Mouse (Mus musculus) brown adipose tissue, adult 24 weeks (tissue): Measurements from ENCODE around the gene Cfi. TPM values are rescaled to one million over a fixed set of nuclear protein-coding genes. Genes with fewer than 3 reads are reported as not detected.

ENCODE experiments used
- H3K27ac ChIP-seq: fragments of 200-500 bp; replicated peaks from 2 replicates; pipeline ENCODE4 v1.5.1; 2012; ENCODE audit warnings: low read depth, mild to moderate bottlenecking, low read length
- H3K4me1 ChIP-seq: fragments of 200-500 bp; 2 replicates; pipeline ENCODE4 v1.6.1; 2012; ENCODE audit warnings: low read length, mixed read lengths; ENCODE audit not compliant: control insufficient read depth, insufficient read depth, insufficient read length
- H3K4me3 ChIP-seq: fragments of 200-500 bp; 2 replicates; pipeline ENCODE4 v1.5.1; 2012; ENCODE audit warnings: low read depth, mild to moderate bottlenecking, low read length, moderate library complexity; ENCODE audit not compliant: insufficient read depth
- polyA plus RNA-seq: library from polyadenylated mRNA; stranded (reverse); fragments of >200 nt; gene quantifications from 2 replicates; pipeline ENCODE4 v1.2.4, GENCODE M21; 2012; ENCODE audit not compliant: missing spikeins, insufficient read depth, insufficient read length

Cfi gene
- polyA plus RNA-seq, 1 experiment: not detected

GRCm38 (mm10) chr3:129892003-129892402, 56.3 kb downstream of the Cfi start:
- Histone ChIP-seq H3K4me3 (no peak overlapping the region), H3K27ac (no peak overlapping the region), H3K4me1 (no peaks in the 10 kb centered on the region)

GRCm38 (mm10) chr3:129893143-129893542, 57.5 kb downstream of the Cfi start:
- Histone ChIP-seq H3K27ac (no peak overlapping the region), H3K4me3 (no peak overlapping the region), H3K4me1 (no peaks in the 10 kb centered on the region)

GRCm38 (mm10) chr3:129896591-129896990, 60.9 kb downstream of the Cfi start:
- Histone ChIP-seq H3K27ac (no peak overlapping the region), H3K4me3 (no peak overlapping the region), H3K4me1 (no peaks in the 10 kb centered on the region)

GRCm38 (mm10) chr3:129898886-129899285, 63.2 kb downstream of the Cfi start:
- Histone ChIP-seq H3K4me3 (no peak overlapping the region), H3K4me1 (peaks cover 6% of the 10 kb centered on the region; the same call in 1 of the 2 replicates), H3K27ac (no peak overlapping the region)

- Histone ChIP-seq H3K4me3 (peak within 1 kb of the TSS; percentile 96), H3K4me1 (peaks cover 6% of the 10 kb centered on the region; the same call in 1 of the 2 replicates), H3K27ac (peak within 1 kb of the TSS; percentile 47; the same call in 1 of the 2 replicates)
Observed at GRCm38 (mm10) chr3:129901271-129901809, 65.7 kb downstream of the Cfi start, which contains the start of gene Casp6. Gene Casp6, plus strand, starts transcription at chr3:129901425.

- H3K4me1 ChIP-seq: peaks cover 6% of the 10 kb centered on the region; the same call in 1 of the 2 replicates
- no peak overlapping the region for H3K27ac ChIP-seq
- no peak overlapping the region for H3K4me3 ChIP-seq
Observed at GRCm38 (mm10) chr3:129903369-129903768, 67.7 kb downstream of the Cfi start.

- Histone ChIP-seq H3K4me1 (peaks cover 6% of the 10 kb centered on the region; the same call in 1 of the 2 replicates), H3K4me3 (no peak overlapping the region), H3K27ac (no peak overlapping the region)
Observed at GRCm38 (mm10) chr3:129903866-129904265, 68.2 kb downstream of the Cfi start.

GRCm38 (mm10) chr3:129904381-129905132, 68.9 kb downstream of the Cfi start:
- Histone ChIP-seq H3K27ac (no peak overlapping the region), H3K4me1 (peaks cover 6% of the 10 kb centered on the region; the same call in 1 of the 2 replicates), H3K4me3 (no peak overlapping the region)

- H3K4me3 ChIP-seq: no peak overlapping the region
- no peaks in the 10 kb centered on the region for H3K4me1 ChIP-seq
- H3K27ac ChIP-seq: no peak overlapping the region
Observed at GRCm38 (mm10) chr3:129912025-129912424, 76.3 kb downstream of the Cfi start.

GRCm38 (mm10) chr3:129913241-129913640, 77.6 kb downstream of the Cfi start:
- H3K4me1 ChIP-seq: no peaks in the 10 kb centered on the region
- H3K4me3 ChIP-seq: no peak overlapping the region
- H3K27ac ChIP-seq: no peak overlapping the region

- Histone ChIP-seq H3K27ac (no peak overlapping the region), H3K4me3 (no peak overlapping the region), H3K4me1 (no peaks in the 10 kb centered on the region)
Observed at GRCm38 (mm10) chr3:129917424-129917823, 81.7 kb downstream of the Cfi start.

GRCm38 (mm10) chr3:129918434-129918833, 82.8 kb downstream of the Cfi start:
- H3K4me3 ChIP-seq: no peak overlapping the region
- no peaks in the 10 kb centered on the region for H3K4me1 ChIP-seq
- H3K27ac ChIP-seq: no peak overlapping the region

GRCm38 (mm10) chr3:129923581-129923980, 87.9 kb downstream of the Cfi start:
- Histone ChIP-seq H3K27ac (no peak overlapping the region), H3K4me1 (no peaks in the 10 kb centered on the region), H3K4me3 (no peak overlapping the region)
